Mouse (Mus musculus): ENCODE data around the gene Skp1a. TPM values are rescaled to one million over a fixed set of nuclear protein-coding genes. Genes with fewer than 3 reads are reported as not detected.

Skp1a gene
- total and polyA plus RNA-seq, 3 experiments, result 169 to 371 (median 209) TPM

Other genes starting within 250 kb of the Skp1a start
- 70.5 and 76.7 TPM in 2 replicates for gene Ube2b, start 231.2 kb upstream of the Skp1a start, total RNA-seq (2012; rRNA removed)
- 230 and 250 TPM in 2 replicates for gene Ube2b, start 231.2 kb upstream of the Skp1a start, total RNA-seq (2014; rRNA removed)
- 226 and 278 TPM in 2 replicates for gene Ube2b, start 231.2 kb upstream of the Skp1a start, polyA plus RNA-seq (2012; ENCODE audit: insufficient read length, low read depth)
- gene Cdkl3, start 227.8 kb upstream of the Skp1a start, total RNA-seq (2012; rRNA removed), result 4.3 and 4.4 TPM in 2 replicates
- 8.2 and 9.7 TPM in 2 replicates for gene Cdkl3, start 227.8 kb upstream of the Skp1a start, total RNA-seq (2014; rRNA removed)
- gene Cdkl3, start 227.8 kb upstream of the Skp1a start, polyA plus RNA-seq (2012; ENCODE audit: insufficient read length, low read depth), result 7.3 and 8.0 TPM in 2 replicates
- 85.5 and 108 TPM in 2 replicates for gene Ppp2ca, start 133.3 kb upstream of the Skp1a start, total RNA-seq (2012; rRNA removed)
- 177 and 190 TPM in 2 replicates for gene Ppp2ca, start 133.3 kb upstream of the Skp1a start, total RNA-seq (2014; rRNA removed)
- gene Ppp2ca, start 133.3 kb upstream of the Skp1a start, polyA plus RNA-seq (2012; ENCODE audit: insufficient read length, low read depth), result 121 and 185 TPM in 2 replicates
- gene Olfr1373, start 86.5 kb upstream of the Skp1a start, total RNA-seq (2012; rRNA removed), result not detected in 2 replicates
- not detected in 2 replicates for gene Olfr1373, start 86.5 kb upstream of the Skp1a start, total RNA-seq (2014; rRNA removed)
- gene Olfr1373, start 86.5 kb upstream of the Skp1a start, polyA plus RNA-seq (2012; ENCODE audit: insufficient read length, low read depth), result not detected in 2 replicates
- not detected in 2 replicates for gene Olfr1371, start 18.0 kb upstream of the Skp1a start, total RNA-seq (2012; rRNA removed)
- gene Olfr1371, start 18.0 kb upstream of the Skp1a start, total RNA-seq (2014; rRNA removed), result not detected in 2 replicates
- gene Olfr1371, start 18.0 kb upstream of the Skp1a start, polyA plus RNA-seq (2012; ENCODE audit: insufficient read length, low read depth), result not detected in 2 replicates
- 0.46 and 0.55 TPM in 2 replicates for gene Tcf7, start 51.0 kb downstream of the Skp1a start, total RNA-seq (2012; rRNA removed)
- gene Tcf7, start 51.0 kb downstream of the Skp1a start, total RNA-seq (2014; rRNA removed), result 0.77 and 0.85 TPM in 2 replicates
- 4.4 and 5.5 TPM in 2 replicates for gene Tcf7, start 51.0 kb downstream of the Skp1a start, polyA plus RNA-seq (2012; ENCODE audit: insufficient read length, low read depth)
- 204 TPM in 2 replicates for gene Vdac1, start 128.9 kb downstream of the Skp1a start, total RNA-seq (2012; rRNA removed)
- 266 and 289 TPM in 2 replicates for gene Vdac1, start 128.9 kb downstream of the Skp1a start, total RNA-seq (2014; rRNA removed)
- 315 and 330 TPM in 2 replicates for gene Vdac1, start 128.9 kb downstream of the Skp1a start, polyA plus RNA-seq (2012; ENCODE audit: insufficient read length, low read depth)
- gene 9530068E07Rik, start 164.4 kb downstream of the Skp1a start, total RNA-seq (2012; rRNA removed), result 98.3 and 102 TPM in 2 replicates
- gene 9530068E07Rik, start 164.4 kb downstream of the Skp1a start, total RNA-seq (2014; rRNA removed), result 153 and 157 TPM in 2 replicates
- gene 9530068E07Rik, start 164.4 kb downstream of the Skp1a start, polyA plus RNA-seq (2012; ENCODE audit: insufficient read length, low read depth), result 117 and 128 TPM in 2 replicates